Mouse (Mus musculus): Measurements from ENCODE around the gene St3gal3. TPM values are rescaled to one million over a fixed set of nuclear protein-coding genes. Genes with fewer than 3 reads are reported as not detected.

Gene St3gal3
- polyA plus RNA-seq, 1 experiment: 19.3 TPM

DNA sequence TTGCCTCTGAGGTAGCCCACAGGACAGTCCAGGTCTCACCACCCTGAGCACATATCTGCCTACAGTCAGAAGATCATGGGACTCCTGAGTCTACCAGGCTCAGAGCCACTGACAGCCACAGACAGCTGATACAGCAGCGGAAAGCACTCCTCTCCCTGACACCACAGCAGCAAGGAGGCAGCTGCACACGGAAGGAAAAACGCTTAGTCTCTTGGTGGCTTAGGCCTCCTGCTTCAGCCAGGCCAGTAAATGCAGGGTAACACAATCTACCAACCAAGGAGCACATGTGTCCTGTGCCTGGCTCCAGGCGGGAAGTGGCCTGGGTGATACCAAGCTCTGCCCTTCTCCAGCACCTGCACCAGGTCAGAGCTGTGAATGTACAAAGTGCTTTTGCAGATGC, 94.1 kb downstream of the St3gal3 start:
- TF ChIP-seq CTCF (IDR thresholded peaks at IDR 0.05; ENCODE audit: borderline replicate concordance, control insufficient read depth, extremely low read depth, insufficient read depth, low read length, poor library complexity): no peak
- TF ChIP-seq POLR2A (IDR thresholded peaks at IDR 0.05; ENCODE audit: control insufficient read depth, extremely low read depth, insufficient read depth, low read length, poor library complexity): no peak
- 88% methylated on average over 4 of the region's 4 CpGs for WGBS
- Histone ChIP-seq H3K4me3 (ENCODE audit: control insufficient read depth, insufficient read depth, low read length) (no peak overlapping the region), H3K4me1 (replicated peaks; ENCODE audit: control insufficient read depth, insufficient read depth, low read length) (no peaks in the 10 kb centered on the region), H3K36me3 (ENCODE audit: control insufficient read depth, insufficient read depth, low read length) (no peaks in the 10 kb centered on the region), H3K27me3 (ENCODE audit: control insufficient read depth, insufficient read depth, low read length) (no peaks in the 10 kb centered on the region), H3K27ac (ENCODE audit: control insufficient read depth, insufficient read depth, low read length) (no peak overlapping the region)
- no peak for DNase-seq

GRCm38 (mm10) chr4:118039964-118040363, 94.8 kb downstream of the St3gal3 start:
- Histone ChIP-seq H3K27ac (ENCODE audit: control insufficient read depth, insufficient read depth, low read length) (no peak overlapping the region), H3K4me3 (ENCODE audit: control insufficient read depth, insufficient read depth, low read length) (no peak overlapping the region), H3K36me3 (ENCODE audit: control insufficient read depth, insufficient read depth, low read length) (no peaks in the 10 kb centered on the region), H3K4me1 (replicated peaks; ENCODE audit: control insufficient read depth, insufficient read depth, low read length) (no peaks in the 10 kb centered on the region), H3K27me3 (ENCODE audit: control insufficient read depth, insufficient read depth, low read length) (no peaks in the 10 kb centered on the region)
- no peak for DNase-seq
- WGBS: 97% methylated on average over 5 of the region's 5 CpGs
- TF ChIP-seq CTCF (IDR thresholded peaks at IDR 0.05; ENCODE audit: borderline replicate concordance, control insufficient read depth, extremely low read depth, insufficient read depth, low read length, poor library complexity): no peak
- TF ChIP-seq POLR2A (IDR thresholded peaks at IDR 0.05; ENCODE audit: control insufficient read depth, extremely low read depth, insufficient read depth, low read length, poor library complexity): no peak

DNA sequence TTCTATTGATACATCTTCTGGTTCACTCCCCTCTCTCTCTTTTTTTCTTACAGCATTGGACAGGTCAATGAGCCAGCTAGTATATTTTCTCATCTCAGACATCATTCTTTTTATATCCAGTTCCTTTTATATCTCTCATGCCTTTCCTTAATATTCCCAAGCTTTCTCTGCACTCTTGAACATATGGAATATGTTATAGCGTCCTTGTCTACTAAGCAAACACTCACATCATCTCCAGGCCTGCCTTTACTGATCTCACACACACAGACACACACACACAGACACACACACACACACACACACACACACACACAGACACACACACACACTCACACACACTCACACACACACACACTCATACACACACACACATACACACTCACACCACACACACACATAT, 96.7 kb downstream of the St3gal3 start:
- DNase-seq: no peak
- no peak overlapping the region for H3K4me3 ChIP-seq (ENCODE audit: control insufficient read depth, insufficient read depth, low read length)
- no peaks in the 10 kb centered on the region for H3K27me3 ChIP-seq (ENCODE audit: control insufficient read depth, insufficient read depth, low read length)
- H3K4me1 ChIP-seq (replicated peaks; ENCODE audit: control insufficient read depth, insufficient read depth, low read length): no peaks in the 10 kb centered on the region
- no peak overlapping the region for H3K27ac ChIP-seq (ENCODE audit: control insufficient read depth, insufficient read depth, low read length)
- TF ChIP-seq POLR2A (IDR thresholded peaks at IDR 0.05; ENCODE audit: control insufficient read depth, extremely low read depth, insufficient read depth, low read length, poor library complexity) (no peak), CTCF (IDR thresholded peaks at IDR 0.05; ENCODE audit: borderline replicate concordance, control insufficient read depth, extremely low read depth, insufficient read depth, low read length, poor library complexity) (no peak)
- no peaks in the 10 kb centered on the region for H3K36me3 ChIP-seq (ENCODE audit: control insufficient read depth, insufficient read depth, low read length)
- WGBS: 97% methylated on average over 1 of the region's 1 CpGs

DNA sequence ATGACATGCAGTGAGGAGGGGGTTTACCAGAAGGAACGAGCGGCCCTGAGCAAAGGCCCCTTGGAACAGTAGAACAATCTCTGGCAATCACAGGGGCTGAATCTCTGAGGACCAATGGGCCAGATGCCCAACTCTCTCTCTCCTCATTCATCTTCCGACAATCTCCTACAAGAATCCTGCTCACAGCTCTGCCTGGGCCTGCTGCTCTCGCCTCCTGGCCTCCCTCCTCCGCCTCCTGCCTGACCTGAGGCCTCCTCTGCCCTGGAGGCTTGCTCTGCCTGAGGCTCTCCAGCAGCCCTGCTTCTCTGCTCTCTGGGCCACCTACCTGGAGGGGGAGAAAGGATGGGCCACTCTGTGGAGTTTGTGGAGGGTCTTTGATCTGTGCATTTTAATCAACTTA, 97.3 kb downstream of the St3gal3 start:
- no peak overlapping the region for H3K27ac ChIP-seq (ENCODE audit: control insufficient read depth, insufficient read depth, low read length)
- H3K27me3 ChIP-seq (ENCODE audit: control insufficient read depth, insufficient read depth, low read length): no peaks in the 10 kb centered on the region
- DNase-seq: no peak
- no peaks in the 10 kb centered on the region for H3K36me3 ChIP-seq (ENCODE audit: control insufficient read depth, insufficient read depth, low read length)
- no peak overlapping the region for H3K4me3 ChIP-seq (ENCODE audit: control insufficient read depth, insufficient read depth, low read length)
- WGBS: 95% methylated on average over 5 of the region's 5 CpGs
- TF ChIP-seq POLR2A (IDR thresholded peaks at IDR 0.05; ENCODE audit: control insufficient read depth, extremely low read depth, insufficient read depth, low read length, poor library complexity) (no peak), CTCF (IDR thresholded peaks at IDR 0.05; ENCODE audit: borderline replicate concordance, control insufficient read depth, extremely low read depth, insufficient read depth, low read length, poor library complexity) (no peak)
- no peaks in the 10 kb centered on the region for H3K4me1 ChIP-seq (replicated peaks; ENCODE audit: control insufficient read depth, insufficient read depth, low read length)

GRCm38 (mm10) chr4:118036531-118036930, 98.2 kb downstream of the St3gal3 start:
- Histone ChIP-seq H3K4me3 (ENCODE audit: control insufficient read depth, insufficient read depth, low read length) (no peak overlapping the region), H3K27me3 (ENCODE audit: control insufficient read depth, insufficient read depth, low read length) (no peaks in the 10 kb centered on the region), H3K4me1 (replicated peaks; ENCODE audit: control insufficient read depth, insufficient read depth, low read length) (no peaks in the 10 kb centered on the region), H3K36me3 (ENCODE audit: control insufficient read depth, insufficient read depth, low read length) (no peaks in the 10 kb centered on the region), H3K27ac (ENCODE audit: control insufficient read depth, insufficient read depth, low read length) (no peak overlapping the region)
- TF ChIP-seq CTCF (IDR thresholded peaks at IDR 0.05; ENCODE audit: borderline replicate concordance, control insufficient read depth, extremely low read depth, insufficient read depth, low read length, poor library complexity) (no peak), POLR2A (IDR thresholded peaks at IDR 0.05; ENCODE audit: control insufficient read depth, extremely low read depth, insufficient read depth, low read length, poor library complexity) (no peak)
- DNase-seq: no peak
- WGBS: 97% methylated on average over 4 of the region's 4 CpGs

- no peak overlapping the region for H3K4me3 ChIP-seq (ENCODE audit: control insufficient read depth, insufficient read depth, low read length)
- H3K4me1 ChIP-seq (replicated peaks; ENCODE audit: control insufficient read depth, insufficient read depth, low read length): no peaks in the 10 kb centered on the region
- H3K36me3 ChIP-seq (ENCODE audit: control insufficient read depth, insufficient read depth, low read length): no peaks in the 10 kb centered on the region
- H3K27ac ChIP-seq (ENCODE audit: control insufficient read depth, insufficient read depth, low read length): no peak overlapping the region
- DNase-seq: no peak
- TF ChIP-seq CTCF (IDR thresholded peaks at IDR 0.05; ENCODE audit: borderline replicate concordance, control insufficient read depth, extremely low read depth, insufficient read depth, low read length, poor library complexity): no peak
- no peak for TF ChIP-seq POLR2A (IDR thresholded peaks at IDR 0.05; ENCODE audit: control insufficient read depth, extremely low read depth, insufficient read depth, low read length, poor library complexity)
- H3K27me3 ChIP-seq (ENCODE audit: control insufficient read depth, insufficient read depth, low read length): no peaks in the 10 kb centered on the region
- WGBS: 95% methylated on average over 2 of the region's 2 CpGs
Measured at GRCm38 (mm10) chr4:118035090-118035489, 99.6 kb downstream of the St3gal3 start.

DNA sequence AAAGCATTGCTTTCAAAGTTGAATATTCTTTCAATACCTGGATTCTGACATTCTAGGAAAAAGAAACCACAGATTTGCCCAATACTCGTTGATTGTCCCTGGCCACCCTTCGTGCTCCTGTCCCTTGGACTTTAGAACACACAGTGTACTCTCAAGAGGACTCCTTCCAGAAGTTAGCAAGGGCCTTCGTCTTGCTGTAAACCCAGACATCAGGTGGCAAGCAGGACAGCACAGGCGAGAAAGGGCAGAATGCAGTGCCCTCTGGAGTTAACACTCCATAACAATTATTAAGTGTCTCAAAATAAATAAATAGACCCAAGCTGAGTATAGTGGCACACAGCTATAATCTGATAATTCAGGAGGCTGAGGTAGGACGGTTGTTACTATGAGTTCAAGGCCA, 101.7 kb downstream of the St3gal3 start:
- Histone ChIP-seq H3K27ac (ENCODE audit: control insufficient read depth, insufficient read depth, low read length) (no peak overlapping the region), H3K4me1 (replicated peaks; ENCODE audit: control insufficient read depth, insufficient read depth, low read length) (no peaks in the 10 kb centered on the region), H3K27me3 (ENCODE audit: control insufficient read depth, insufficient read depth, low read length) (no peaks in the 10 kb centered on the region), H3K36me3 (ENCODE audit: control insufficient read depth, insufficient read depth, low read length) (no peaks in the 10 kb centered on the region), H3K4me3 (ENCODE audit: control insufficient read depth, insufficient read depth, low read length) (no peak overlapping the region)
- TF ChIP-seq POLR2A (IDR thresholded peaks at IDR 0.05; ENCODE audit: control insufficient read depth, extremely low read depth, insufficient read depth, low read length, poor library complexity) (no peak), CTCF (IDR thresholded peaks at IDR 0.05; ENCODE audit: borderline replicate concordance, control insufficient read depth, extremely low read depth, insufficient read depth, low read length, poor library complexity) (no peak)
- WGBS: 95% methylated on average over 5 of the region's 5 CpGs
- no peak for DNase-seq
